Mouse (Mus musculus): Measurements from ENCODE around the gene Nelfcd. TPM values are rescaled to one million over a fixed set of nuclear protein-coding genes. Genes with fewer than 3 reads are reported as not detected.

Gene Nelfcd
- polyA plus RNA-seq, 1 experiment from 2014 or later, result 47.1 TPM

GRCm38 (mm10) chr2:174415001-174415730 lies 438 bp upstream of the Nelfcd start:
- CTCF ChIA-PET, result interaction anchor here (1.1 kb wide), 1 partner anchor 44 kb away, joined by 3 read pairs; no protein-coding TSS in a partner anchor
- ATAC-seq (no peak), DNase-seq (ENCODE audit: low read depth, low spot score) (no peak)
- TF ChIP-seq CTCF (IDR thresholded peaks at IDR 0.05), result no peak
- in situ Hi-C loops (cut with MboI; ENCODE audit: low pct_unique_long_range_greater_than_20kb), result no loop called here
- POLR2A ChIA-PET, result no interaction called here
- no peaks in the 10 kb centered on the region for H3K27me3 ChIP-seq

- DNase-seq (ENCODE audit: low read depth, low spot score) (no peak), ATAC-seq (no peak)
- in situ Hi-C loops (cut with MboI; ENCODE audit: low pct_unique_long_range_greater_than_20kb), result no loop called here
- no peak for TF ChIP-seq CTCF (IDR thresholded peaks at IDR 0.05)
- H3K27me3 ChIP-seq, result no peaks in the 10 kb centered on the region
- POLR2A ChIA-PET, result no interaction called here
- CTCF ChIA-PET, result interaction anchor here (1.1 kb wide), 1 partner anchor 10 kb away, joined by 3 read pairs; no protein-coding TSS in a partner anchor
These were observed 5.5 kb downstream of the Nelfcd start for GRCm38 (mm10) chr2:174421107-174421506.

DNA sequence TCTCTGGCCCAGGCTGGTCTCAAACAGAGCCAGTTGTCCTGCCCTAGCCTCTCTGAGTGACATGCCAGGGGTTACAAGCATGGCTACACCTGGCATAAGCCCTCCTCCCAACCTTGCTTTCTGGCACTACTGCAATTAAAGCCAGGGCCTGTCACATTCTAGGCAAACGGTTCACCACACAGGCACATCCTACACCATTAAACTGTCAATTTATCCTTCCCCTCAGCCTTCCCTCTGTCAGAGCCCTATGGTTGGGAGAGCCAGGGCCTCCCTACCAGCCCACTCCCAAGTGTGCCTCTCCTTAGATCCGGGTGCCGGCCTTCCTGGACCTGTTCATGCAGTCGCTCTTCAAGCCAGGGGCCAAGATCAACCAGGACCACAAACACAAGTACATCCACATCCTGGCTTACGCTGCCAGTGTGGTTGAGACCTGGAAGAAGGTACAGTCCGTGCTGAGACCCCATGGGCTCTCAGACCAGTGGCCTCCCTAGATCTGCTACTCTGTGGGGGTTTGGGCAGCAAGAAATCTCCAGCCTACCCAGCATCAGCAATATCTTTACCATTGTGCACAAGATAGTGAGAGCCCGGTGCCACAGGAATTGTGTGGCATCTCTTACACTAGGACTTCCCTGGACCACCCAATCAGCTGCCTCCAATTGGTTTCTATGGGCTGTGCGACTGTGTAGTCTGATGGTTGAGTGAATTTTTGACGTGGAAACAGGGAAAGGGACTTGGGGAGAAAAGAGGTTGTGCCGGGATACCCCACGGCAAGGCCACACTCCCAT lies 8.9 kb downstream of the Nelfcd start:
- no peaks in the 10 kb centered on the region for H3K27me3 ChIP-seq
- POLR2A ChIA-PET, result no interaction called here
- ATAC-seq (no peak), DNase-seq (ENCODE audit: low read depth, low spot score) (no peak)
- no peak for TF ChIP-seq CTCF (IDR thresholded peaks at IDR 0.05)
- CTCF ChIA-PET, result no interaction called here
- in situ Hi-C loops (cut with MboI; ENCODE audit: low pct_unique_long_range_greater_than_20kb), result no loop called here

GRCm38 (mm10) chr2:174426856-174427255 lies 11.3 kb downstream of the Nelfcd start:
- no peaks in the 10 kb centered on the region for H3K27me3 ChIP-seq
- POLR2A ChIA-PET, result no interaction called here
- ATAC-seq (no peak), DNase-seq (ENCODE audit: low read depth, low spot score) (no peak)
- no peak for TF ChIP-seq CTCF (IDR thresholded peaks at IDR 0.05)
- CTCF ChIA-PET, result interaction anchor here (1.1 to 1.9 kb wide), 2 partner anchors 11 to 31 kb away, joined by 3 to 5 read pairs; no protein-coding TSS in a partner anchor
- in situ Hi-C loops (cut with MboI; ENCODE audit: low pct_unique_long_range_greater_than_20kb), result no loop called here

GRCm38 (mm10) chr2:174428076-174428835 lies 12.7 kb downstream of the Nelfcd start:
- ChIA-PET POLR2A (interaction anchor here (0.6 to 1.6 kb wide), 2 partner anchors 8 to 141 kb away, joined by 5 read pairs; no protein-coding TSS in a partner anchor), CTCF (interaction anchor here (1.9 kb wide), 1 partner anchor 30 kb away, joined by 5 read pairs; no protein-coding TSS in a partner anchor)
- ATAC-seq, result no peak
- TF ChIP-seq CTCF (IDR thresholded peaks at IDR 0.05), result no peak
- no peak for DNase-seq (ENCODE audit: low read depth, low spot score)
- in situ Hi-C loops (cut with MboI; ENCODE audit: low pct_unique_long_range_greater_than_20kb), result no loop called here
- H3K27me3 ChIP-seq, result no peaks in the 10 kb centered on the region

GRCm38 (mm10) chr2:174428996-174429591 lies 13.5 kb downstream of the Nelfcd start:
- ATAC-seq (no peak), DNase-seq (ENCODE audit: low read depth, low spot score) (no peak)
- no peaks in the 10 kb centered on the region for H3K27me3 ChIP-seq
- ChIA-PET CTCF (interaction anchor here (1.9 kb wide), 1 partner anchor 29 kb away, joined by 5 read pairs; no protein-coding TSS in a partner anchor), POLR2A (interaction anchor here (1.6 kb wide), 1 partner anchor 9 kb away, joined by 5 read pairs; no protein-coding TSS in a partner anchor)
- no peak for TF ChIP-seq CTCF (IDR thresholded peaks at IDR 0.05)
- in situ Hi-C loops (cut with MboI; ENCODE audit: low pct_unique_long_range_greater_than_20kb), result no loop called here

DNA sequence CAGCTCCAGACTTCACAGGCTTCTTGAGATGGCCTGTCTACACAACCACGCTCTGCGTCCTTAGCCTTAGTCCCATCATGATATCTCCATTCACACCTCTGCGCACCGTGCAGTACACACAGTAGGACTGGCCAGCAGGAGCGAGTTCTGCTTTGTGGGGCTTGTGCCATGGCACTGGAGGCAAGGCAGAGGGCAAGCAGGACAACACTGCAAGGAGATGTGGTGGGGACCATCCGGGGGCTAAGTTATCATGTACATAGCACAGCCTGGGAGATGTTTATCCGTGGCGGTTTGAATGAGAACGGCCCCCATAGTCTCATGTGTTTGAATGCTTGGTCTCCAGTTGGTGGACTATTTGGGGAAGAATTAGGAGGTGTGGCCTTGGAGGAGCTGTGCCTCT lies 19.3 kb downstream of the Nelfcd start:
- no peak for ATAC-seq
- DNase-seq (ENCODE audit: low read depth, low spot score), result no peak
- in situ Hi-C loops (cut with MboI; ENCODE audit: low pct_unique_long_range_greater_than_20kb), result no loop called here

DNA sequence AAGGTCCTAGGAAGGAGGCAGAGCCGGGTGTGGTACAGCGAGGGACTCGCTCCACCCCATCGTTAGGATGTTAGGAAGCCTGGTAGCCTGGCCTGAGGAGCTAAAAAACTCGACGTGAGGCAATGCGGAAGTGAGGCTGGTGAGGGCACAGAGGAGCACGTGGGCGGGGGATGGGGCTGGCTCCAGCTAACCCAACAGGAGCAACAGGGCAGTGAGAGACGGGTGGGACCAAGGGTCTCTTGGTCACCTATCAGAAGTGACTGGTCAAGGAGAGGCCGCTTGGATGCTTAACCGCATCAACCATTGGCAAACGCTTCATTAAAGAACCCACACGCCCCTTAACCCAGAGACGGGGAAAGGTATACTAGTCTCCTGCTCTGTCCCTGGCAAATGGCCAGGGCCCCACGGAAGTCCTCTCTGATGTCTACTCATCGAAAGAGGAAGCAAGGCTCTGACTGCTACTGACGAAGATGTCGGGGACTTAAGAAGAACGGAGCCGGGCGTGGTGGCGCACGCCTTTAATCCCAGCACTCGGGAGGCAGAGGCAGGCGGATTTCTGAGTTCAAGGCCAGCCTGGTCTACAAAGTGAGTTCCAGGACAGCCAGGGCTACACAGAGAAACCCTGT lies 20.6 kb downstream of the Nelfcd start:
- POLR2A ChIA-PET, result no interaction called here
- in situ Hi-C loops (cut with MboI; ENCODE audit: low pct_unique_long_range_greater_than_20kb), result no loop called here

More for the DNA sequence above, 19.3 kb downstream of the Nelfcd start:
- TF ChIP-seq CTCF (IDR thresholded peaks at IDR 0.05), result no peak
- CTCF ChIA-PET, result interaction anchor here (0.9 to 1.0 kb wide), 2 partner anchors 10 to 115 kb away, joined by 3 read pairs; no protein-coding TSS in a partner anchor
- POLR2A ChIA-PET, result no interaction called here
- H3K27me3 ChIP-seq, result no peaks in the 10 kb centered on the region

GRCm38 (mm10) chr2:174436916-174437696 lies 21.5 kb downstream of the Nelfcd start:
- TF ChIP-seq CTCF (IDR thresholded peaks at IDR 0.05), result no peak
- ATAC-seq (no peak), DNase-seq (ENCODE audit: low read depth, low spot score) (no peak)
- CTCF ChIA-PET, result interaction anchor here (1.4 kb wide), 1 partner anchor 10 kb away, joined by 3 read pairs; no protein-coding TSS in a partner anchor
- H3K27me3 ChIP-seq, result no peaks in the 10 kb centered on the region
- in situ Hi-C loops (cut with MboI; ENCODE audit: low pct_unique_long_range_greater_than_20kb), result no loop called here
- POLR2A ChIA-PET, result no interaction called here

More for the DNA sequence above, 20.6 kb downstream of the Nelfcd start:
- no peak for TF ChIP-seq CTCF (IDR thresholded peaks at IDR 0.05)
- CTCF ChIA-PET, result interaction anchor here (1.0 kb wide), 1 partner anchor 9 kb away, joined by 3 read pairs; no protein-coding TSS in a partner anchor
- no peaks in the 10 kb centered on the region for H3K27me3 ChIP-seq
- no peak for ATAC-seq
- no peak for DNase-seq (ENCODE audit: low read depth, low spot score)

Data from Patski (cell line).